29 mouse cellular contexts compared by ENCODE assay signal in the genomic region with DNA sequence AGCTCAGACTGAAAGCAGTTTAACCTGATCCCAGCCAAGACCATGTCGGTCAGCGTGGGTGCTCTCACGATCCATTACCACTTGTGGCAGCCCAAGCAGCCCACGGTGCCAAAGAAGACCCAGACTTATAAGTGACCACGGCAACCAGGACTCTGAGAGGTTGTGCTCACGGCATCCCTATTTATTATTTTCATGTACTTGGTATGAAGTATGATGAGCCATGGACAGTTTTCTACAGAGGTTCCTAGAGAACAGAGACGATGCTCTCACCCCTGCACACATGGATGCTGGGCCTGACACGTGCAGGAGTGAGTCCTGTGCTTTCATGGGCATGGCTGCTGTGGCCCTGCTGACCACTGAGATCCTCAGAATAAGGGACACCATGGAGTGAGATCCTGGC.
"Had no signal": no experiment of that assay in that cellular context is flagged by ENCODE, and none has a peak within 500 bp of the region (broad histone marks: within the 10 kb centered on the region; RNA-seq: fewer than 3 reads in every experiment).

No protein-coding gene starts in this region.

- H3K27me3 ChIP-seq: limb, embryonic 13.5 days; limb, embryonic 15.5 days; lung, embryonic 15.5 days; midbrain, embryonic 13.5 days; midbrain, embryonic 15.5 days had no signal

- DNase-seq: left cerebral cortex, postnatal 4 days; liver; liver, embryonic 13.5 days; liver, postnatal 0 days; lung, adult 18-20 months; lung, adult 2 months; lung, embryonic 14.5 days; lung, postnatal 10 days; lung, postnatal 14 days; lung, postnatal 36 days; lung, postnatal 4 days had no signal

- H3K9ac ChIP-seq: limb, embryonic 12.5 days; limb, embryonic 13.5 days; limb, embryonic 15.5 days; liver, embryonic 12.5 days; liver, embryonic 13.5 days; liver, embryonic 14.5 days; liver, embryonic 15.5 days; liver, postnatal 0 days; lung, embryonic 14.5 days; lung, embryonic 15.5 days; midbrain, embryonic 12.5 days; midbrain, embryonic 13.5 days; midbrain, embryonic 15.5 days had no signal

- H3K4me2 ChIP-seq: limb, embryonic 12.5 days; limb, embryonic 13.5 days; limb, embryonic 15.5 days; liver, embryonic 11.5 days; liver, embryonic 12.5 days; liver, embryonic 13.5 days; liver, embryonic 15.5 days; lung, embryonic 14.5 days; lung, embryonic 15.5 days; midbrain, embryonic 12.5 days; midbrain, embryonic 13.5 days; midbrain, embryonic 15.5 days had no signal

- H3K4me1 ChIP-seq: liver, embryonic 12.5 days; liver, embryonic 13.5 days; liver, embryonic 15.5 days had no signal

- ATAC-seq: liver, embryonic 12.5 days; liver, postnatal 0 days; lung, postnatal 0 days; midbrain, embryonic 13.5 days; midbrain, embryonic 15.5 days; midbrain, embryonic 16.5 days had no signal

- H3K36me3 ChIP-seq: liver, embryonic 12.5 days; liver, embryonic 13.5 days; liver, embryonic 15.5 days; lung, embryonic 15.5 days; midbrain, embryonic 15.5 days had no signal

- H3K27ac ChIP-seq: left cerebral cortex, adult 2 months; limb, embryonic 10.5 days; limb, embryonic 12.5 days; limb, embryonic 13.5 days; limb, embryonic 15.5 days; liver, embryonic 12.5 days; liver, embryonic 13.5 days; liver, embryonic 14.5 days; liver, embryonic 15.5 days; lung, embryonic 15.5 days; midbrain, embryonic 10.5 days; midbrain, embryonic 12.5 days; midbrain, embryonic 13.5 days; midbrain, embryonic 15.5 days had no signal

- H3K4me3 ChIP-seq: left cerebral cortex, adult 2 months; limb, embryonic 10.5 days; limb, embryonic 12.5 days; limb, embryonic 13.5 days; limb, embryonic 15.5 days; liver, embryonic 12.5 days; liver, embryonic 13.5 days; liver, embryonic 15.5 days; lung, embryonic 15.5 days; megakaryocyte, embryonic 14.5 days; midbrain, embryonic 10.5 days; midbrain, embryonic 12.5 days; midbrain, embryonic 13.5 days; midbrain, embryonic 15.5 days; myocyte had no signal

- H3K9me3 ChIP-seq: limb, embryonic 10.5 days; limb, embryonic 15.5 days; liver, embryonic 12.5 days; liver, embryonic 13.5 days; liver, embryonic 15.5 days; lung, embryonic 15.5 days; midbrain, embryonic 15.5 days had no signal
